Comparison of ENCODE assay signal across 8 mouse cellular contexts in the genomic region with DNA sequence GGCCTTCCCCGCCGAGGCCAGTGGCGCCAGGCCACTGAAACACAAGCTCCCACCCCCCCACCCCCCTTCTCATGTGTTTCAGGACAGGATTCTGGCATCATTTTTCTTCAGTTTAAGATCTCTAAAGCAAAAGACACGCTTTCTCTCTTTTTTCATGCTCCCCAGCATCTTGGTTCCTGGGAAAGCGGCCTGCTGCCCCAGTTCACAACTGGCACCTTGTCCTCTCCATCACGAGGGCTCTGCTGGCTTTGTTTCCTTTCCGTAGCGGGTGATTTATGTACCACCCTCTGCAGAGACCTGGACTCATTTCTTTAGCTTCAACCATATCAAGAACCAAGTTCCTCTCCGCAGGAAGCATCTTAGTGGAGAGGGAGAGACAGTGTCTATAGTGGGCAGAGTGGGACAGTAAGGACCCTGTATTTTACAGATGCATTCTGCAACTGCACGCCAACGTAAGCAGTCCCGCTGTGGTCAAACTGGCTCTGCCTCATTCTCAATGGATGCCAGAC. TPM values are rescaled to one million over a fixed set of nuclear protein-coding genes. Genes with fewer than 3 reads are reported as not detected.
A peak's percentile ranks its signal among the peaks of the same experiment; 100 is the strongest.
DNase-seq lines count a peak whose midpoint lies in the region; ATAC-seq and TF ChIP-seq lines count a peak whose summit lies in the region.

No protein-coding gene starts in this region.

- intact Hi-C loops in gastrocnemius, adult 2 months (cut with DNase I): loop anchor here (5.0 kb wide), 1 partner anchor 50 kb away; no protein-coding TSS in a partner anchor

- H3K4me2 ChIP-seq in heart, embryonic 16.5 days (ENCODE audit: low read depth, low read length): peak overlapping the region; percentile 93
- H3K4me2 ChIP-seq in limb, embryonic 15.5 days: peak overlapping the region; percentile 64
- H3K4me2 ChIP-seq in stomach, embryonic 14.5 days (replicated peaks; ENCODE audit: low read depth, low read length): peak overlapping the region; percentile 82

- no peak for ATAC-seq in heart, embryonic 16.5 days (replicated peaks; ENCODE audit: extremely low read depth, insufficient read depth, low FRiP score)
- no peak for ATAC-seq in limb, embryonic 15.5 days (ENCODE audit: insufficient number of reproducible peaks, low FRiP score, low TSS enrichment, low read depth)
- no peak for ATAC-seq in stomach, embryonic 14.5 days (ENCODE audit: insufficient number of reproducible peaks, insufficient read depth, low FRiP score, low read depth)

- H3K9me3 ChIP-seq in heart, embryonic 16.5 days (replicated peaks; ENCODE audit: control insufficient read depth, low read length): no peaks in the 10 kb centered on the region
- no peaks in the 10 kb centered on the region for H3K9me3 ChIP-seq in limb, embryonic 15.5 days
- no peaks in the 10 kb centered on the region for H3K9me3 ChIP-seq in stomach, embryonic 14.5 days (ENCODE audit: control insufficient read depth, low read depth, low read length)

- H3K9ac ChIP-seq in heart, embryonic 16.5 days (ENCODE audit: low read length): peak overlapping the region; percentile 78
- H3K9ac ChIP-seq in limb, embryonic 15.5 days: peak overlapping the region; percentile 46
- H3K9ac ChIP-seq in stomach, embryonic 14.5 days (replicated peaks; ENCODE audit: low read depth, low read length): peak overlapping the region; percentile 40

- H3K36me3 ChIP-seq in testis, adult 2 months (ENCODE audit: control insufficient read depth, insufficient read depth, low read length): no peaks in the 10 kb centered on the region
- H3K36me3 ChIP-seq in heart, embryonic 16.5 days (ENCODE audit: control insufficient read depth, insufficient read depth): no peaks in the 10 kb centered on the region
- H3K36me3 ChIP-seq in limb, embryonic 15.5 days: no peaks in the 10 kb centered on the region
- no peaks in the 10 kb centered on the region for H3K36me3 ChIP-seq in stomach, embryonic 14.5 days (ENCODE audit: control insufficient read depth, insufficient read depth, low read length)

- H3K4me1 ChIP-seq in testis, adult 2 months (ENCODE audit: control insufficient read depth, insufficient read depth, low read length): peaks cover 3% of the 10 kb centered on the region
- H3K4me1 ChIP-seq in heart, embryonic 16.5 days (ENCODE audit: control insufficient read depth, insufficient read depth, low read length): peaks cover 16% of the 10 kb centered on the region
- peaks cover 16% of the 10 kb centered on the region for H3K4me1 ChIP-seq in limb, embryonic 15.5 days
- peaks cover 8% of the 10 kb centered on the region; the same call in 1 of the 2 replicates for H3K4me1 ChIP-seq in stomach, embryonic 14.5 days (ENCODE audit: control insufficient read depth, insufficient read depth, low read length)

- no peaks in the 10 kb centered on the region for H3K27me3 ChIP-seq in testis, adult 2 months (ENCODE audit: control insufficient read depth, insufficient read depth, low read length)
- no peaks in the 10 kb centered on the region for H3K27me3 ChIP-seq in heart, embryonic 16.5 days (ENCODE audit: control insufficient read depth, insufficient read depth, low read length)
- no peaks in the 10 kb centered on the region for H3K27me3 ChIP-seq in limb, embryonic 15.5 days
- no peaks in the 10 kb centered on the region for H3K27me3 ChIP-seq in stomach, embryonic 14.5 days (ENCODE audit: control insufficient read depth, insufficient read depth, low read length)

- TF ChIP-seq CTCF in gastrocnemius, adult 2 months (IDR thresholded peaks at IDR 0.05): no peak
- TF ChIP-seq CTCF in testis, adult 2 months (IDR thresholded peaks at IDR 0.05; ENCODE audit: control insufficient read depth, insufficient read depth, insufficient replicate concordance, low read depth, low read length): no peak

- TF ChIP-seq POLR2A in testis, adult 2 months (IDR thresholded peaks at IDR 0.05; ENCODE audit: control insufficient read depth, low read depth, low read length): no peak

- peak; percentile 45 for DNase-seq in gastrocnemius, adult 2 months
- DNase-seq in gastrocnemius, postnatal 4 days (ENCODE audit: low spot score in 2 of 2): no peak
- DNase-seq in testis, postnatal 10 days (ENCODE audit: low spot score): no peak
- no peak for DNase-seq in adrenal gland, postnatal 14 days

- 40% methylated on average over 12 of the region's 12 CpGs for WGBS in heart, embryonic 16.5 days
- 15% methylated on average over 12 of the region's 12 CpGs for WGBS in limb, embryonic 15.5 days
- 24% methylated on average over 12 of the region's 12 CpGs for WGBS in stomach, embryonic 14.5 days

- H3K27ac ChIP-seq in gastrocnemius, adult 2 months: peak overlapping the region; percentile 90
- H3K27ac ChIP-seq in testis, adult 2 months (ENCODE audit: control insufficient read depth, insufficient read depth, low read depth, low read length): no peak overlapping the region
- H3K27ac ChIP-seq in heart, embryonic 16.5 days (ENCODE audit: low read length): peak overlapping the region; percentile 85
- H3K27ac ChIP-seq in limb, embryonic 15.5 days: peak overlapping the region; percentile 93
- peak overlapping the region; percentile 87 for H3K27ac ChIP-seq in stomach, embryonic 14.5 days (ENCODE audit: low read length)

- H3K4me3 ChIP-seq in gastrocnemius, adult 2 months: peak overlapping the region; percentile 97
- H3K4me3 ChIP-seq in testis, adult 2 months (ENCODE audit: control insufficient read depth, low read depth, low read length): peak overlapping the region; percentile 82
- peak overlapping the region; percentile 99 for H3K4me3 ChIP-seq in heart, embryonic 16.5 days (ENCODE audit: low read length)
- peak overlapping the region; percentile 84 for H3K4me3 ChIP-seq in limb, embryonic 15.5 days
- peak overlapping the region; percentile 97 for H3K4me3 ChIP-seq in stomach, embryonic 14.5 days (ENCODE audit: low read depth, low read length)

RNA-seq across cellular contexts. Expression of a gene that starts 0.9 kb away (rescaled TPM):
- total RNA-seq in gastrocnemius, adult 2 months (2021): 100 to 1,000 TPM; 105 to 114 TPM
- 100 to 1,000 TPM; 138 to 143 TPM for total RNA-seq in gastrocnemius, postnatal 4 days (2021)
- polyA plus RNA-seq in testis, adult 2 months (2012; rRNA removed): 142 and 183 TPM in 2 replicates
- 392 and 422 TPM in 2 replicates for polyA plus RNA-seq in heart, embryonic 16.5 days (2015; fragmentation: Nextera tagmentation; extraction: Ambion mirVana)
- polyA plus RNA-seq in limb, embryonic 15.5 days (2015; fragmentation: Nextera tagmentation; extraction: Ambion mirVana): 219 and 230 TPM in 2 replicates
- polyA plus RNA-seq in stomach, embryonic 14.5 days (2014; fragmentation: Nextera tagmentation; extraction: Ambion mirVana): 292 and 302 TPM in 2 replicates
- 627 and 648 TPM in 2 replicates for total RNA-seq in adrenal gland, postnatal 14 days (2021)
